Mouse (Mus musculus) cerebellum, postnatal 10 days (tissue): ENCODE measurements around the gene Pin1rt1.
A peak's percentile ranks its signal among the peaks of the same experiment; 100 is the strongest.

Source experiments
- DNase-seq, 2 experiments: peaks; one replicate each; pipeline ENCODE4 v3.0.0; 2021; ENCODE audit warnings: mixed read lengths in 2 of 2

Pin1rt1 gene

DNA sequence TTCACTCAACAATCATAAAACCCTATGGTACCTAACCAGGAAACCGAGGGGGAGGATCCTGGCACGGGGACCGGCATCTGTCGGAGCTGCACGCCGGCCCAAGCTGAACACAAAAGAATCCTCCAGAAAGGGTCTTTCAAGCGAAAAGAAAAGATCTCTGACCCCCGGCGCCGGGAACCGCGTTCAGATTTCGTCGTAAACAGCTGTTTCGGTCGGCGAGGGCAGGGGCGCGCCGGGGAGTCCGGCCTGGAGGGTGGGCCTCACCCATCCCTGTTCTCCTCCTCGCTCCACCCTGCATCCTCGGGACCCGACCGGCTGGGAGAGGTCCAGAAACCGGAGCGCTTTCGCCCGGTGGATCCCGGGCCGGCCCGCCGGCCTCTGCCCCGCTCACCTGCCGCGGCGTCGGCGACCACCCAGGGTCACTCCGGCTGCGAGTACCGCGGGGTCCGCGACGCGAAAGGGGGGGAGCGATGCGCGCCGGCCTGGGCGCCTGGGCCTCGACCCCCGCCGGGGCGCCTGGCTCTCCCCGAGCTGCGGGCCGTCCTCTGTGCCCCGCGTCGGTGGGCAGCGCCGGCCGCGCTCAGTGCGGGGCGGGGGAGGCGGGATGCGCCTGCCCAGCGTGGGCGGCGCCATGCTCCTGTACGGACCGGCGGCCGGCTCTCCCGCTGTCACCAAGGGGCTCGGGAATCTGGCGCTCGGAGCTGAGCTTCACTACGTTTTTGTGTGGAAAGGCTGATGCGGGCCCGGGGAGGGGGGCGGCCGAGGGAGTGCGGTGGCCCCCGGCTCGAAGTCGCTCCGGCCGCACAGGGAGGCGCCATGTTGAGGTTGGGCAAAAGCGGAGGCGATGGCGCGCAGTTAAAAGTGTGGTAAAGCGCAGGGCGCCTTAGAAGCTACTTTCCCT is 4.3 kb downstream of the Pin1rt1 start, which contains the start of gene Tcp11l1:
Gene Tcp11l1 (minus strand): TSS at position 585 of the 901 bp plus-strand sequence.
- peak; percentile 83 to 85 for DNase-seq

DNA sequence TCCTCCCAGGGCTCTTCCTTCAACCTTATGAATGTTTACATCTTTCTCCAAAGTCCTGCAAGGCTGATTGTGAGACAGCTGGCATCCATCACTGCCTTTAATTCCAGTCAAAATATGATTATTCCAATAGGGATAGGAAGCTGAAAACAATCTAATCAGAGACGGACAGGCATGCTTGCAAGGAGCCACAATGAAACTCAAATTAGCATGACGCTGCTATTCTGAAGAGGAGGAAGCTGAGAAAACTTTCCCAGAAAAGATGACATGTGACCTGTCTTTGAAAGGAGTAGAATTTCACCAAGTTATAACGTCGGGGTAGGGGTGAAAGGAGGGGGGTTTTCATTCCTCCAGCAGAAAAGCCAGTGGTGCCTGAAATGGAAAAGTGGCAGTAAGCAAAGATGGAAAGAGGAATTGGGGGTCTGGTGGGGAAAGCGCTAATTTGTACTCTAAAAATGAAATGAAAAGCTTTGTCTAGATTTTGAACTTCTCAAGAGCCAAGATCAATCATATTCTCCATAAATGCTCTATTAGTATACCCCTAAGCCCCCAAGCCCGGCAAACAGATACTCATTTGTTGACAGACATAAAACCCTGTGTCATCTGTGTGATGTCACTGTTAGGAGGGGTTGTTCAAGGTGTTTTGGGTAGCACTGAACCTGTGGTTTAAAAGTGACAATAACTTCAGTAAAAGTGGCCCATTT is 5.4 kb downstream of the Pin1rt1 start:
- DNase-seq: peak in 1 of 2 experiments; percentile 25

DNA sequence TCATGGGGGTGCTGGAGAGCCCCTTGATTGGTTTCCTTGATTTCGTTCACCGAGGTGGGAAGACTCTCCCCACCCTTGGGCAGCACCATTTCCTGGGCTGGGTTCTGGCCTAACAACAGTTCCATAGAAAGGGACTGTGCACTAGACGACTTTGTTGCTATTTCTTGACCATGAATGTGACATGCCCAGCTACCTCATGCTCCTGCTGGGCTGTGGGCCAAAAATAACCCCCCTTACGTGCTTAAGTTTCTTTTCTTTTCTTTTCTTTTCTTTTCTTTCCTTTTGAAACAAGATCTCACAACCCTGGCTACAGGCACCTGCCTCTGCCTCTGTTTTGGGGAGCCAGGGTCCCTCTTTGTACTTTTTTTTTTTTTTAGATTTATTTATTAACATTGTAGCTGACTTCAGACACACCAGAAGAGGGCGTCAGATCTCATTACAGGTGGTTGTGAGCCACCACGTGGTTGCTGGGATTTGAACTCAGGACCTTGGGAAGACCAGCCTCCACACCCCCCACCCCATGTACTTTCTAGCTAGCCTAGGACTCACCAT is 6.3 kb downstream of the Pin1rt1 start:
- DNase-seq: no peak

DNA sequence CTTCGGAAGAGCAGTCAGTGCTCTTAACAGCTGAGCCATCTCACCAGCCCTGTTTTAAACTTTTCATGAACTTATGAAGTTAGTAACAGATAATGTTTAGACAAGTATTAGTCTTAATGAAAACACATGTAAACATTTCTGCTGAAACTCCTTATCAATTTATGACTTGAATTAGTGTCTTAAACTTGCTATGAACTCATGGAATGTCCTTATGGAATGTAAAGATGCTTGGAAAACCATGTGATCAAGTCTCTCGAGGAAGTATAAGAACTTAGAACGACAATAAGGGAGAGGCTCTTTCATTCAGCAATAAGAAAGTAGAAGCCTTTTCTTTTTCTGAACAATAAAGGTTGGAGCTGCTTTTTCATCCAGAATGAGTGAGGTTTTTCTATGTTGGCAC is 11.8 kb downstream of the Pin1rt1 start:
- no peak for DNase-seq

DNA sequence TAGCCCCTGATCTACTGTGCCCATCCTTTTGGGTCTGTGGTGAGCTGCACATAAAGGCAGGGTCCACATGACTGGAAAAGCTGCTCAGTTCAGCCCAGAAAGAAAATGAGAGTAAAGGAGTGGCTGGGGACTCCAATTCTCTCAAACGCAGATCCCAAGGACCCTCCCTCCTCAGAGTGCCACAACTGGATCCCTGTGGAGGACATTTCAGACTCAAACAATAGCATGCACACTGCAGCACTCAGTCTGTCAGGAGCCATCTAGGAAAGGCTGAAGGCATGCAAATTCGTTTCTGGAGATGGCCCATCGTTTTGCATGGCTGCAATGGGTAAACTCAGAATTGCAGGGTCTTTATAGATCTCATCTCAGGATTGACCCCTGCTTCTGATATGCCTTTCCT is 13.0 kb downstream of the Pin1rt1 start:
- no peak for DNase-seq

DNA sequence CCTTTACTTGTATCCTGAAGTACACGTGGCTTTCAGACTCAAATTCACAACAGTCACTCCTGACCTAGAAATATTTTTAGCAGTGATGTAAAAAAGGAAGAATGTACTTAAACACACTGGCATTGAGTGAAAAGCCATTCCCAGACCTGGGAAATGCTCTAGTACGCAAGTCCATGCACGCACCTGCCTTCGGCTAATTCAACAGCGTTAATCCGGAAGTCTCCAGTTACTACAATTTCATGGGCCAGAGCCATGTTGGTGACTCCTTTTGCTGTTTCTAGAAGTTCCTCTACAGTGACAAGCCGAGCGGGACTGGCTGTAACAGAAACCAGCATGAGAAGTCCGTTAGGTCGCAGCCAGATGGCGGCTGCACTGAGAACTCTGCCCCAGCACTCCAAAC is 16.5 kb downstream of the Pin1rt1 start:
- DNase-seq: no peak

DNA sequence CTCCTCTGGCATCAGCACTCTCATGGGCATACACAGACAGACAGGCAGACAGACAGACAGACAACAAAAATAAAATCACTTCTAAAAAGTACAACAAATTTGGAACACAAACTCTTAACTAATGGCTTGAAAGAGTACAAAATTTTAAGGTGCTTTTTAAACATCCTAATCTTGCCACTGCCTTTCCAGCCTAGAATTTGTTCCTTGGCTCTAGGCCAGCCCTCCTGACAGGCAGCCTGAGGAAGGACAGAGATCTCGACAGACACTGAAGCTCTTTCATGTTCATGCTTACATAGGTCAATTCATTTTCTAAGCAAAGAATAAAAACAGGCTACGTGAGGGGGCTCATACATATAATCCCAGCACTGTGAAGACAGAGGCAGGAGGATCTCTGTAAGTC is 23.6 kb downstream of the Pin1rt1 start:
- DNase-seq: peak in 1 of 2 experiments; percentile 42

DNA sequence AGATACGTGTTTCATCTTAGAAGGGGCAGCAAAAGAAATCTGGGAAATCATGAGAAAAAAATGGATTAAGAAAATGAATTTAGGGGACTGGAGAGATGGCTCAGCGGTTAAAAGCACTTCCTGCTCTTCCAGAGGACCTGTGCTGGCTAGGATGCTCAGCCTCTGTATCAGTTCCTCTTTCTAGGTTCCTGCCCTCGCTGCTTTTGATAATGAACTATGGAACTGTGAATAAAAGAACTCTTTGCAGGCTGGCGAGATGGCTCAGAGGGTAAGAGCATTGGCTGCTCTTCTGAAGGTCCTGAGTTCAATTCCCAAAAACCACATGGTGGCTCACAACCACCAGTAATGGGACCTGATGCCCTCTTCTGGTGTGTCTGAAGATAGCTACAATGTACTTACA is 25.5 kb downstream of the Pin1rt1 start:
- no peak for DNase-seq

DNA sequence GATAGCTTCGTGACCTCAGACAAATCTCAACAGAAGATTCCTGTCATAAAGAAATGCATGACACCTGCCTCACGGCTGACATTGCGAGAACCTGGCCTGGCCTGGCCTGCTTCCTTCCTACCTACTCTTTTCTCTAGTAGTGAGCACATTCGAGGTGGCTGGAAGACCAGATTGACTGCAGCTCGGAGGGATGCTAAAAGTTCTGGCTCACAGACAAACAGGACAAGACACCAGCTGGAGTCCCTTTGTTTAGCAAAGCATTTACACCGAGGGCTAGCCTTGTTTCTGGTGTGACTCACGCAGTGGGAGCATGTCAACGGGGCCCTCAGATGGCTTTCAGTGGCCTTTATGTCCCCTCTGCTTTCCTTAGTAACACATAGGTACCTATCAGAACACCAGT is 27.5 kb downstream of the Pin1rt1 start:
- peak; percentile 16 to 23 for DNase-seq

DNA sequence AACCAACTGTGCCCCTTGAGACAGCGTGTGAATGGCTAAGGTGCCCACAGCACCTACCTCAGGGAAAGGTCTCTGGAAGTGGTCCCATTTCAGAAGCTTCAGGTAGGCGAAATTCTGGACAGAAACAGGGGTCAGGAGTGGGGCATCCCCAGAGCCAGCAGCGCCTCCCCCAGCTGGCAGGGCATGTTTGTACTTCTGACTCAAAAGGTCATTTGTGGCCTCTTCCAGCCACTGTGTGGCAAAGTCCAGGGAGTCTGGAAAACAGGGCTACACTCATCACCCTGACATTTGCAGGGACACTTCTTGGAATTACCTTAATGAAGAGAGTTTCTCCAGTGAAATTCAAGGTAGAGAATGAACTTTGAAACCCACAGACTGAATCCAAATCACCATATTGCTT is 27.9 kb downstream of the Pin1rt1 start:
- no peak for DNase-seq

DNA sequence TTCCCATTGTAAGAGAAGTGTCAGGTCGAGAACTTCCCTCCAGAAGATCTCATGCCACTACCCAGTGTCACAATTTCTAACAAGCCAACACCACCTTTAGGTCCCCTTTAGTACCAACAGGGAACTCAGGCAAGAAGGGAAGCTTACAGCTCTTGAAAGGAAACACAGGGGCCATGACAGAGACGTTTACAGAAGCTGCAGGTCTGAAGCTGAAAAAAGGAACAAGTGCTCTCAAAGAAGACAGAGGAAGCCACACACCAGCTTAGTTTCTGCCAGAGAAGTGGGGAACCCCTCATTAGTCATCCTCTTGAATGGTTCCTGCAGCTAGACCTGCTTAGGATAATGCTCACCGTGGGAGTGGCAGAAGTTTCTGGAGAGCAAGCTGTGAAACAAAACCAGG is 28.9 kb downstream of the Pin1rt1 start:
- no peak for DNase-seq

DNA sequence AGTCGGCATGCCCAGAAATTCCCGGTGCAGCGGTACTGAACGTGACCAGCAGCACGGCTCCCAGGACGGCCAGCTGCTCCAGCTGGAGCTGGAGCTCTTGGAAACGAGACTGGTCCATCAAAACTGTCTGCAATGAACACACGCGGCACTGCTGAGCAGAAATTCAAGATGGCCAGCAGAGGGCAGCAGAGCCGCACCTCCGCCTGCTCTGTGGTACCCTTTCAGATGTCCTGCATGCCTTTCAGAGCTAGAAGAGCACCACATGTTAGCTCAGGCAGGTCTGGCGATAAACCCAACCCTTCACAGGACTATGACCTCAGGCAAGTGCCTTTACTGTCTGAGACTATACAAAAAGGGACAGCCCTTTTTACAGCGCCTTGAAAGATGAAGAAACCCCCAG is 30.8 kb downstream of the Pin1rt1 start:
- DNase-seq: peak; percentile 90 to 91

DNA sequence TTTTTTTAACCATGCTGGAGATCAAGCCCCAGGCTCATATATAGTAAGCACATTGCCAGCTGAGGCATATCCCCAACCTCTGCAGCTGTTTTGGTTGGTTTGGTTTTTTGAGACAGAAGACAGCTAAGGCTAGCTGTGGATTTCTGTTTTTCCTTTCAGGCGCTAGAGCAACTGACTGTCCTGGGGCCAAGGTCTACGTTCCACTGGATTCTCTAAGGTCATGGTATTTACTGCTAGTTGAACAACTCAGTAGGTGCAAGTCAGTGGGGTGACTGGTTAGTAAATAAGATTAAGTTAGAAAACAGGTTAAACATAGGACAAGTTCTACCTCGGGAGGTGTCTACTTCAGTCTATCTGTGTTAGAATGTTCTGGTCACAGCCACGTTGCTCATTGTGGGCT is 31.4 kb downstream of the Pin1rt1 start:
- DNase-seq: no peak

DNA sequence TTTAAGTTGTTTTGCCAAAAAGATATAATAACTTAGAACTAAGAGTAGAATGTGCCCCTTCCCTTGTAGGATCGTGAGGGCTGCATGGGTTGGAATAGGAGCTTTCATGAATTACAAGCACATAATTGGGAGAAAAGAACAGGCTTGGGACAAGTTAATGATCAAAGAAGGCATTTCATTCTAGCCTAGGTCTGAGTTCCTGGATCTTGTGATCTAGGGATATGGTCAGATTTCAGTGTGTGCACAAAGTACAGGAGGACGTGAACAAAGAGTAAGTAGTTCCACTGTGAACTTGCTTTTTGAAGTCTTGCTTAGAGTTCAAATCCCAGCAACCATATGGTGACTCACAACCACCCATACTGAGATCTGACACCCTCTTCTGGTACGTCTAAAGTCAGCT is 38.9 kb downstream of the Pin1rt1 start:
- DNase-seq: no peak

DNA sequence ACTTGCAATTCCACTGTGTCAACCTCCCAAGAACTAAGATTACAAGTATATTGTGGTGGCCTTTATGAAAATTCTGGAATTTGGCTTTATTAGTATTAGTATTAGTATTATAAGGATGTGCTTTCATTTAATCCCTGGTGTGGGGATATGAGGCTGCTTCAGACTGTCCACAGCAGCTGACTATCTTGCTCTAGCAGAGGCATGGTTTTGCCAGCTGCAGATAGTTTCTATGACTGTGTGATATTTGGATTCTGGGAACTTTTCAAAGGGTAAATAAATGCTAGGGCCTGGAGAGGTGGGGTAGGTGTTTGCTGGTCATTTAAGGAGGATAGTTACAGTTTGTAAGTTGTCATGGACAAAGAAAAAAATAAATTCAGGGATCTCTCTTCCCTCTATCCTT is 44.5 kb downstream of the Pin1rt1 start:
- no peak for DNase-seq

DNA sequence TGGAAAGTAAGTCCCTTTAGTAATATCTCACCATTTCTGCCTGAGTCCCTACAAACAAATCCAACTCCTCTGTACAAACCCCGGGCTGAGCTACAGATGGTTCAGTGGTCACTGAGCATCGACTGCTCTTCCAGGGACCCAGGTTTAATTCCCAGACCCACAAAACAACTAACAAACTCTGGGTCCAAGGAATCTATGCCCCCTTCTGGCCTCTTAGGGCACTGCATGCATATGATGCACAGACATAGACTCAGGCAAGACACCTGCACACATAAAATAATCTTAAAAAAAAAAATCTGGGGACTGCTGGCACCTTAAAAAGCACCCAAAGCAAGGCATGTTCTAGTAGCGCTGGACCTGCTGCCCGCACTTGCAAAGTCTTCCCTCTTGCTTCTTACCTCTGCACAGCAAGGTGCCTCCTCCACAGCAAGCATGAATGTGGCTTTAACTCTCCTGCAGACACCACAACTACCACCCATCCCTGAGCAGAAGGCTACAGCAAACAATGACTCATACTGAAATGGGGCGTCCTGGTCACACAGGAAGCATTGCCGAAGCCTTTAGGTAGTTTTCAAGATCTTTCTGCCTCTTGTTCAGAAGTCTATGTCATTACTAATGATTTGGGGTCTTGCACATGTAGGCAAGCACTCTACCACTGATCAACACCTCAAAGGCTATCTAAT is 46.9 kb downstream of the Pin1rt1 start:
- no peak for DNase-seq
